Mouse (Mus musculus): Measurements from ENCODE around the gene Ltbp1. TPM values are rescaled to one million over a fixed set of nuclear protein-coding genes. Genes with fewer than 3 reads are reported as not detected.

The Ltbp1 gene
- polyA plus RNA-seq, 1 experiment from 2014 or later = 2.9 TPM

- WGBS (ENCODE audit: insufficient replicate concordance) = 77% methylated on average over 2 of the region's 2 CpGs
- DNase-seq = no peak
- Histone ChIP-seq H3K9me3 (replicated peaks) (no peaks in the 10 kb centered on the region), H3K27ac (no peak overlapping the region), H3K4me1 (replicated peaks) (no peaks in the 10 kb centered on the region), H3K27me3 (no peaks in the 10 kb centered on the region), H3K9ac (no peak overlapping the region), H3K4me2 (no peak overlapping the region), H3K4me3 (replicated peaks) (no peak overlapping the region), H3K36me3 (no peaks in the 10 kb centered on the region)
- no peak for ATAC-seq (ENCODE audit: low read depth)
Measured at GRCm38 (mm10) chr17:75216362-75216761, 211.0 kb downstream of the Ltbp1 start.

DNA sequence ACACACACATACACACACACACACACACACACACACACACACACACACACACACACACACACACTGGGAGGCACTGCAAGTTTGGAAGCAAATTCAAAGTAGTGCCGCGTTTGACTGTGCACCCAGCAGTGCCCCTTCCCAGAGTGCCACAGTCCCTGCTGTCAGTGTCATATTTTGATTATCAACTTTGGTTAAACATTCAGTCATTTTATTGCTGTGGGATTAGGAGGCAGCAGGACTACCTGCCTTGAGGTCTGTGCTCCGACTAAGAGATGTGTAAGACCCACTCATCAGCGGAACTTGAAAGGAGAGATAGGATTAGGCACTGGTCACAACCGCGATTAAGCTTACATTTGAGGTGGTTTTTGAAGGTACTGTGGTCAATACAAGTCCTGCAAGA lies 213.3 kb downstream of the Ltbp1 start:
- ATAC-seq (ENCODE audit: low read depth) = no peak
- Histone ChIP-seq H3K27ac (no peak overlapping the region), H3K9me3 (replicated peaks) (no peaks in the 10 kb centered on the region), H3K36me3 (no peaks in the 10 kb centered on the region), H3K27me3 (no peaks in the 10 kb centered on the region), H3K4me2 (no peak overlapping the region), H3K4me3 (replicated peaks) (no peak overlapping the region), H3K4me1 (replicated peaks) (no peaks in the 10 kb centered on the region), H3K9ac (no peak overlapping the region)
- DNase-seq = no peak
- WGBS (ENCODE audit: insufficient replicate concordance) = 86% methylated on average over 6 of the region's 6 CpGs

DNA sequence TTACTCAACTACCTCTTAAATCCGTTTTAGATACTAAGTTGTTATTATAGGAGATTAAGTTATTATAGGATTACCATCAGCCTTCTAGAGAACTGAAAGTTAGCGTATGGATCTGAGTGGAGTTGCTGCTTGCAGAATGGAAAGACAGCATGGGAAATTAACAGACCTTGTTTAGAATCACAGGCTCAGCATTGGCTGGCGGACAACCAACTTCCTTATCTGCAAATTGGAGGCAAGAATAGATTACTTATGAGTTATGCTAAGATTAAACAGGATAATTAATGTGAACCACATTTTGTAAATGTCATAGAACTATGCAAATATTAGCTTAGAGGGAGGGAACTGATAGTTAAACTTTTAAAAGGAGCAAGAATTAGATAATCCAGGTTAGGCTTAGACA lies 223.0 kb downstream of the Ltbp1 start:
- Histone ChIP-seq H3K4me1 (replicated peaks) (no peaks in the 10 kb centered on the region), H3K9me3 (replicated peaks) (no peaks in the 10 kb centered on the region), H3K4me3 (replicated peaks) (no peak overlapping the region), H3K4me2 (no peak overlapping the region), H3K27me3 (no peaks in the 10 kb centered on the region), H3K36me3 (no peaks in the 10 kb centered on the region), H3K9ac (no peak overlapping the region), H3K27ac (no peak overlapping the region)
- DNase-seq (no peak), ATAC-seq (ENCODE audit: low read depth) (no peak)
- 68% methylated on average over 3 of the region's 3 CpGs for WGBS (ENCODE audit: insufficient replicate concordance)

DNA sequence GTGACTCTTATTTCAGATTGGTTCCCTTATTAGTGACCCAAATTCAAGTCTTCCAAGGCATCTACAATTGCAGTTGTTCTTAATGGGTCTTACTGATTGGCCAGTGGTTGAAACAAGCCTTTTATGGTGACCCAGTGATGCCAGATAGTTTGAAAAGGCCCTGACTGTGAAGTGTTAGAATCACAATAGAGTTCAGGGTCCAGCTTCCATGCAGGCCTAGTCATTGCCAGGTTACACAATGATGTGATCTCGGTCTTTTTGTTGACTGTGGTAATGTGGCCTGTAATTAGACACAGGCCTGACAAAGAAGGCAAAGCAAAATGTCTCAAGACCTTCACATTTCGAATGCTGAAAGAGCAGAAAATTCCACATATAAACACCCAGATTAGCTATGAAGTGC lies 227.8 kb downstream of the Ltbp1 start:
- no peak overlapping the region for H3K4me3 ChIP-seq (replicated peaks)
- ATAC-seq (ENCODE audit: low read depth) (no peak), DNase-seq (no peak)
- no peak overlapping the region for H3K27ac ChIP-seq
- no peaks in the 10 kb centered on the region for H3K27me3 ChIP-seq
- no peaks in the 10 kb centered on the region for H3K4me1 ChIP-seq (replicated peaks)
- H3K9ac ChIP-seq = no peak overlapping the region
- H3K4me2 ChIP-seq = no peak overlapping the region
- H3K9me3 ChIP-seq (replicated peaks) = no peaks in the 10 kb centered on the region
- 57% methylated on average over 2 of the region's 2 CpGs for WGBS (ENCODE audit: insufficient replicate concordance)
- H3K36me3 ChIP-seq = no peaks in the 10 kb centered on the region

DNA sequence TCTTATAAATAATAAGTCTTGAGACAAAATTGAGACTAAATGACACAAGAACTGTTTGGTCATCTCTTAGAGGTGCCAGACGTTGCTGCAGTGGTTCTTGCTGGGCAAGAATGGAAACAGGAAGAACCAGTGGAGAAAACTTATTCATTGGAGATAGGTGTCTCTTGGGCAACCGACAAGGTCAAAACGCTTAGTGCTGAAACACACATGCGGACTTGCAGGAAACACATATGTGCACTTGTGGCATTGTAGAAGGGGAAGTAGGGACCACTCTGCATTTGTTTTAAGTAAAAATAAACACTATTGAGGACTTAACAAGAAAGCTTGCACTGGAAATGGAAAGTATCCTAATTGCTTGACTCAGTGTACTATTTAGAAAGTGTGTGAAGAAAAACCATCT lies 228.6 kb downstream of the Ltbp1 start:
- no peak overlapping the region for H3K4me2 ChIP-seq
- no peaks in the 10 kb centered on the region for H3K27me3 ChIP-seq
- no peaks in the 10 kb centered on the region for H3K9me3 ChIP-seq (replicated peaks)
- H3K36me3 ChIP-seq = no peaks in the 10 kb centered on the region
- no peak overlapping the region for H3K9ac ChIP-seq
- DNase-seq (no peak), ATAC-seq (ENCODE audit: low read depth) (no peak)
- H3K27ac ChIP-seq = no peak overlapping the region
- WGBS (ENCODE audit: insufficient replicate concordance) = 31% methylated on average over 4 of the region's 4 CpGs
- H3K4me3 ChIP-seq (replicated peaks) = no peak overlapping the region
- H3K4me1 ChIP-seq (replicated peaks) = no peaks in the 10 kb centered on the region

- Histone ChIP-seq H3K9me3 (replicated peaks) (no peaks in the 10 kb centered on the region), H3K27me3 (no peaks in the 10 kb centered on the region), H3K4me1 (replicated peaks) (no peaks in the 10 kb centered on the region), H3K36me3 (no peaks in the 10 kb centered on the region), H3K9ac (no peak overlapping the region), H3K4me2 (no peak overlapping the region), H3K4me3 (replicated peaks) (no peak overlapping the region), H3K27ac (no peak overlapping the region)
- ATAC-seq (ENCODE audit: low read depth) (no peak), DNase-seq (no peak)
- 72% methylated on average over 3 of the region's 3 CpGs for WGBS (ENCODE audit: insufficient replicate concordance)
Measured at GRCm38 (mm10) chr17:75235781-75236180, 230.4 kb downstream of the Ltbp1 start.

GRCm38 (mm10) chr17:75236543-75236942 lies 231.2 kb downstream of the Ltbp1 start:
- no peak overlapping the region for H3K4me3 ChIP-seq (replicated peaks)
- no peak for ATAC-seq (ENCODE audit: low read depth)
- H3K9ac ChIP-seq = no peak overlapping the region
- H3K36me3 ChIP-seq = no peaks in the 10 kb centered on the region
- no peak overlapping the region for H3K4me2 ChIP-seq
- no peak for DNase-seq
- no peaks in the 10 kb centered on the region for H3K9me3 ChIP-seq (replicated peaks)
- no peaks in the 10 kb centered on the region for H3K4me1 ChIP-seq (replicated peaks)
- H3K27me3 ChIP-seq = no peaks in the 10 kb centered on the region
- H3K27ac ChIP-seq = no peak overlapping the region
- WGBS (ENCODE audit: insufficient replicate concordance) = 68% methylated on average over 2 of the region's 2 CpGs

GRCm38 (mm10) chr17:75237456-75237855 lies 232.1 kb downstream of the Ltbp1 start:
- Histone ChIP-seq H3K36me3 (no peaks in the 10 kb centered on the region), H3K4me1 (replicated peaks) (no peaks in the 10 kb centered on the region), H3K4me3 (replicated peaks) (no peak overlapping the region), H3K27me3 (no peaks in the 10 kb centered on the region), H3K9me3 (replicated peaks) (no peaks in the 10 kb centered on the region), H3K27ac (no peak overlapping the region), H3K9ac (no peak overlapping the region), H3K4me2 (no peak overlapping the region)
- DNase-seq (no peak), ATAC-seq (ENCODE audit: low read depth) (no peak)
- WGBS (ENCODE audit: insufficient replicate concordance) = 62% methylated on average over 3 of the region's 3 CpGs

GRCm38 (mm10) chr17:75238655-75239054 lies 233.3 kb downstream of the Ltbp1 start:
- H3K4me3 ChIP-seq (replicated peaks) = no peak overlapping the region
- no peak overlapping the region for H3K9ac ChIP-seq
- ATAC-seq (ENCODE audit: low read depth) (no peak), DNase-seq (no peak)
- WGBS (ENCODE audit: insufficient replicate concordance) = 74% methylated on average over 2 of the region's 2 CpGs
- no peaks in the 10 kb centered on the region for H3K9me3 ChIP-seq (replicated peaks)
- H3K36me3 ChIP-seq = no peaks in the 10 kb centered on the region
- H3K27me3 ChIP-seq = no peaks in the 10 kb centered on the region
- H3K27ac ChIP-seq = no peak overlapping the region
- no peak overlapping the region for H3K4me2 ChIP-seq
- H3K4me1 ChIP-seq (replicated peaks) = no peaks in the 10 kb centered on the region

- Histone ChIP-seq H3K4me2 (no peak overlapping the region), H3K9ac (no peak overlapping the region), H3K27ac (no peak overlapping the region), H3K36me3 (no peaks in the 10 kb centered on the region), H3K27me3 (no peaks in the 10 kb centered on the region), H3K4me1 (replicated peaks) (no peaks in the 10 kb centered on the region), H3K4me3 (replicated peaks) (no peak overlapping the region), H3K9me3 (replicated peaks) (no peaks in the 10 kb centered on the region)
- no peak for ATAC-seq (ENCODE audit: low read depth)
- no peak for DNase-seq
- 77% methylated on average over 3 of the region's 3 CpGs for WGBS (ENCODE audit: insufficient replicate concordance)
Measured at GRCm38 (mm10) chr17:75239545-75239944, 234.2 kb downstream of the Ltbp1 start.

DNA sequence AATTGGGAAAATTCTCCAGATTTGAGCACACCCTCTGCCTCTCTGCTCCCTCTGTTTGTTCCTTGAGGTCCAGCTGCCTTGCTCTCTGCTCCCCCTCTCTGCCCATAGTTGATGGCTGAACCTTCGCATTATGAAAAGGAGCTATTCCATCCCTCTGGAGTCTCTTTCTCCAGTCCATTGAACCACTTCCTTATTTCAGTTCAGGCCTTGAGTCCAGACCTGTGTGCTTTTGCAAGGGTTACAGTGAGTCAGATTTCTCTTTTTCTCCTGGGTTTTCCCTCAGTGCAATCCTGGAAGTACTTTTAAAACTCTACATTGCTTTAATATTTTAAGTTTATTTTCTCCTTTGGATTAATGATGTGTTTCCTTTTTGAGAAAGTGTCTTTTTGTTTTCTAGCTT lies 236.7 kb downstream of the Ltbp1 start:
- H3K4me1 ChIP-seq (replicated peaks) = no peaks in the 10 kb centered on the region
- no peak overlapping the region for H3K9ac ChIP-seq
- 59% methylated on average over 1 of the region's 1 CpGs for WGBS (ENCODE audit: insufficient replicate concordance)
- ATAC-seq (ENCODE audit: low read depth) (no peak), DNase-seq (no peak)
- no peak overlapping the region for H3K4me3 ChIP-seq (replicated peaks)
- no peaks in the 10 kb centered on the region for H3K36me3 ChIP-seq
- no peaks in the 10 kb centered on the region for H3K9me3 ChIP-seq (replicated peaks)
- no peak overlapping the region for H3K27ac ChIP-seq
- H3K4me2 ChIP-seq = no peak overlapping the region
- no peaks in the 10 kb centered on the region for H3K27me3 ChIP-seq

DNA sequence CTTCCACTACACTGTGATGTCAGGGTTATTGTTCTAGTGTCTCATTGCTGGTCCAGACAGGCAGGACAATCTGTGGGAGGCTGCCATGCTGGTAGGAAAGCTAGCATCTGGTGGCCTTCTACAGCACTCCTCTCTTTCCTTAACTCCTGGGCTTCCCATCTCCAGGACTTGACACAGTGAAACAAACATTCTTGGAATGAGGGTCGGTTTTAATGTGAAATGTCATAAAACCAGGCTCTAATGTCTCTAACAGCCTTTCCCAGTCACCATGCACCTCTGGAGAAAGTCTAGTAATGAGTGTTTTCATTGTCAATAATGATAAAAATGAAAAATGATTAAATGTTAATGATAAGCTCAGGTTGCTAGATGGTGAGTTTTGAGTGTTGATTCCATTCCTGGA lies 237.9 kb downstream of the Ltbp1 start:
- no peak overlapping the region for H3K4me2 ChIP-seq
- whole genome bisulfite sequencing (ENCODE audit: insufficient replicate concordance) = 47% methylated on average over 1 of the region's 1 CpGs
- H3K27me3 ChIP-seq = no peaks in the 10 kb centered on the region
- H3K9me3 ChIP-seq (replicated peaks) = no peaks in the 10 kb centered on the region
- no peak overlapping the region for H3K4me3 ChIP-seq (replicated peaks)
- no peak for DNase-seq
- H3K36me3 ChIP-seq = no peaks in the 10 kb centered on the region
- no peaks in the 10 kb centered on the region for H3K4me1 ChIP-seq (replicated peaks)
- no peak overlapping the region for H3K9ac ChIP-seq
- no peak for ATAC-seq (ENCODE audit: low read depth)
- H3K27ac ChIP-seq = no peak overlapping the region

GRCm38 (mm10) chr17:75244148-75244547 lies 238.8 kb downstream of the Ltbp1 start:
- Histone ChIP-seq H3K9ac (no peak overlapping the region), H3K36me3 (no peaks in the 10 kb centered on the region), H3K4me2 (no peak overlapping the region), H3K9me3 (replicated peaks) (no peaks in the 10 kb centered on the region), H3K27ac (no peak overlapping the region), H3K4me1 (replicated peaks) (no peaks in the 10 kb centered on the region), H3K27me3 (no peaks in the 10 kb centered on the region), H3K4me3 (replicated peaks) (no peak overlapping the region)
- ATAC-seq (ENCODE audit: low read depth) = no peak
- 74% methylated on average over 3 of the region's 3 CpGs for WGBS (ENCODE audit: insufficient replicate concordance)
- DNase-seq = no peak

Data from liver, embryonic 13.5 days (tissue).